Mouse (Mus musculus) lung, postnatal 0 days (tissue): ENCODE results near the gene Lztr1. TPM values are rescaled to one million over a fixed set of nuclear protein-coding genes. Genes with fewer than 3 reads are reported as not detected.
"Not testable (repeated sequence)": the region's sequence is repeated elsewhere in the genome, so short reads cannot be mapped to it uniquely, and the experiment has no call there.

ENCODE experiments used
- ATAC-seq: fragments of 200-750 bp; cut with Nextera tagmentation; 2 replicates; pipeline ENCODE4 v1.8.0; 2017; ENCODE audit warnings: moderate library complexity
- DNase-seq: peaks from one replicate; pipeline ENCODE4 v3.0.0-alpha.2; 2016; ENCODE audit warnings: low spot score
- H3K27ac ChIP-seq: fragments of 300-500 bp; sonication (generic); 2 replicates; pipeline ENCODE4 v1.5.1; 2014; ENCODE audit warnings: antibody characterized with exemption, mild to moderate bottlenecking, low read length, mixed read lengths
- H3K27me3 ChIP-seq: fragments of 300-500 bp; sonication (generic); replicated peaks from 2 replicates; pipeline ENCODE4 v1.6.1; 2014; ENCODE audit warnings: low read length, mixed read lengths; ENCODE audit not compliant: insufficient read depth
- H3K36me3 ChIP-seq: fragments of 300-500 bp; sonication (generic); 2 replicates; pipeline ENCODE4 v1.6.1; 2014; ENCODE audit warnings: low read length, mixed read lengths; ENCODE audit not compliant: insufficient read depth
- H3K4me1 ChIP-seq: fragments of 300-500 bp; sonication (generic); 2 replicates; pipeline ENCODE4 v1.6.1; 2014; ENCODE audit warnings: antibody characterized with exemption, low read depth, low read length, mixed read lengths; ENCODE audit not compliant: insufficient read depth
- H3K4me2 ChIP-seq: fragments of 300-500 bp; sonication (generic); replicated peaks from 2 replicates; pipeline ENCODE4 v1.6.1; 2014; ENCODE audit warnings: low read depth, mild to moderate bottlenecking, low read length, moderate library complexity, mixed read lengths
- H3K4me3 ChIP-seq: fragments of 300-500 bp; sonication (generic); 2 replicates; pipeline ENCODE4 v1.5.1; 2014; ENCODE audit warnings: low read depth, low read length
- H3K9ac ChIP-seq: fragments of 300-500 bp; sonication (generic); replicated peaks from 2 replicates; pipeline ENCODE4 v1.6.1; 2014; ENCODE audit warnings: low read depth, mild to moderate bottlenecking
- H3K9me3 ChIP-seq: fragments of 300-500 bp; sonication (generic); 2 replicates; pipeline ENCODE4 v1.6.1; 2016; ENCODE audit warnings: low read length, mixed read lengths
- CTCF ChIP-seq: IDR thresholded peaks from 2 replicates; pipeline ENCODE4 v1.5.1; 2016; ENCODE audit warnings: antibody characterized with exemption, mild to moderate bottlenecking
- EP300 ChIP-seq: IDR thresholded peaks from 2 replicates; pipeline ENCODE4 v1.6.1; 2016; ENCODE audit warnings: antibody characterized with exemption, mild to moderate bottlenecking, control low read depth
- WGBS: fragments of 180-500 bp; shearing (Covaris S2); extraction: QIAGEN DNeasy Blood & Tissue Kit; methylation state at CpG from one replicate; pipeline ENCODE4 v1.1.7; 2014; 5-methylcytosine and 5-hydroxymethylcytosine counted together
- polyA plus RNA-seq: library from polyadenylated mRNA; unstranded; fragments of >200 nt; fragmentation: Nextera tagmentation; extraction: Ambion mirVana; gene quantifications from 2 replicates; pipeline ENCODE4 v1.2.1, GENCODE M21; 2015

Lztr1 gene
- polyA plus RNA-seq, 1 experiment from 2014 or later = 64.7 TPM

- Histone ChIP-seq H3K4me1 (no peaks in the 10 kb centered on the region), H3K27me3 (no peaks in the 10 kb centered on the region), H3K27ac (no peak overlapping the region), H3K4me3 (no peak overlapping the region), H3K36me3 (no peaks in the 10 kb centered on the region), H3K9me3 (no peaks in the 10 kb centered on the region), H3K4me2 (no peak overlapping the region), H3K9ac (no peak overlapping the region)
- TF ChIP-seq EP300 (no peak), CTCF (no peak)
- no peak for DNase-seq
- ATAC-seq = no peak
- 60% methylated on average over 2 of the region's 2 CpGs for WGBS
Measured at GRCm38 (mm10) chr16:17542632-17543031, 34.1 kb downstream of the Lztr1 start.

GRCm38 (mm10) chr16:17552837-17553236, 44.3 kb downstream of the Lztr1 start:
- TF ChIP-seq CTCF (no peak), EP300 (no peak)
- H3K36me3 ChIP-seq = no peaks in the 10 kb centered on the region
- no peaks in the 10 kb centered on the region for H3K27me3 ChIP-seq
- H3K4me2 ChIP-seq = no peak overlapping the region
- no peaks in the 10 kb centered on the region for H3K4me1 ChIP-seq
- no peak for DNase-seq
- H3K9ac ChIP-seq = no peak overlapping the region
- H3K27ac ChIP-seq = no peak overlapping the region
- H3K4me3 ChIP-seq = no peak overlapping the region
- no peaks in the 10 kb centered on the region for H3K9me3 ChIP-seq
- WGBS = 64% methylated on average over 7 of the region's 7 CpGs
- no peak for ATAC-seq

- Histone ChIP-seq H3K9ac (no peak overlapping the region), H3K27me3 (no peaks in the 10 kb centered on the region), H3K27ac (no peak overlapping the region; the same call in 1 of the 2 replicates), H3K9me3 (no peaks in the 10 kb centered on the region), H3K4me2 (peak overlapping the region; percentile 46), H3K4me3 (no peak overlapping the region), H3K4me1 (no peaks in the 10 kb centered on the region), H3K36me3 (no peaks in the 10 kb centered on the region)
- DNase-seq (peak; percentile 98), ATAC-seq (peak; percentile 99)
- 7% methylated on average over 18 of the region's 18 CpGs for WGBS
- TF ChIP-seq CTCF (no peak), EP300 (no peak)
Measured at GRCm38 (mm10) chr16:17553910-17554685, 45.6 kb downstream of the Lztr1 start.

GRCm38 (mm10) chr16:17554702-17555101, 46.2 kb downstream of the Lztr1 start:
- DNase-seq = peak; percentile 41
- WGBS = 19% methylated on average over 4 of the region's 4 CpGs
- ATAC-seq = peak; percentile 32; the same call in 1 of the 2 replicates

GRCm38 (mm10) chr16:17556180-17556579, 47.7 kb downstream of the Lztr1 start:
- Histone ChIP-seq H3K4me3 (no peak overlapping the region), H3K27ac (no peak overlapping the region), H3K36me3 (no peaks in the 10 kb centered on the region), H3K4me2 (no peak overlapping the region), H3K27me3 (no peaks in the 10 kb centered on the region), H3K4me1 (no peaks in the 10 kb centered on the region), H3K9me3 (no peaks in the 10 kb centered on the region), H3K9ac (no peak overlapping the region)
- DNase-seq (no peak), ATAC-seq (no peak)
- no peak for TF ChIP-seq EP300
- no peak for TF ChIP-seq CTCF
- 83% methylated on average over 4 of the region's 4 CpGs for WGBS

More at GRCm38 (mm10) chr16:17554702-17555101, 46.2 kb downstream of the Lztr1 start:
- H3K4me2 ChIP-seq = peak overlapping the region; percentile 46
- not testable (repeated sequence) for H3K4me3 ChIP-seq, H3K36me3 ChIP-seq, H3K9me3 ChIP-seq, H3K27me3 ChIP-seq, H3K9ac ChIP-seq, H3K4me1 ChIP-seq
- H3K27ac ChIP-seq = peak overlapping the region; percentile 16; the same call in 1 of the 2 replicates

- ATAC-seq = no peak
- H3K4me2 ChIP-seq = no peak overlapping the region
- H3K9ac ChIP-seq = no peak overlapping the region
- no peak for DNase-seq
- H3K36me3 ChIP-seq = no peaks in the 10 kb centered on the region
- WGBS = 55% methylated on average over 4 of the region's 4 CpGs
- H3K27ac ChIP-seq = no peak overlapping the region
- TF ChIP-seq CTCF = no peak
- no peak for TF ChIP-seq EP300
- no peaks in the 10 kb centered on the region for H3K27me3 ChIP-seq
- H3K4me3 ChIP-seq = no peak overlapping the region
- no peaks in the 10 kb centered on the region for H3K9me3 ChIP-seq
- H3K4me1 ChIP-seq = peaks cover 4% of the 10 kb centered on the region; the same call in 1 of the 2 replicates
Measured at GRCm38 (mm10) chr16:17556907-17557306, 48.4 kb downstream of the Lztr1 start.
